ENCODE assay signal across 8 mouse cellular contexts in genomic region chr11:118362971-118363518, GRCm38 (mm10). TPM values are rescaled to one million over a fixed set of nuclear protein-coding genes. Genes with fewer than 3 reads are reported as not detected.
DNase-seq lines count a peak whose midpoint lies in the region; ATAC-seq lines count a peak whose summit lies in the region.

No protein-coding gene starts in this region.

- H3K4me3 ChIP-seq in forebrain, embryonic 10.5 days = peak overlapping the region; percentile 19; the same call in 1 of the 2 replicates
- H3K4me3 ChIP-seq in forebrain, embryonic 16.5 days (replicated peaks; ENCODE audit: low read length) = no peak overlapping the region
- peak overlapping the region; percentile 37 for H3K4me3 ChIP-seq in embryonic facial prominence, embryonic 10.5 days
- H3K4me3 ChIP-seq in heart, embryonic 11.5 days (ENCODE audit: low read depth, low read length) = peak overlapping the region; percentile 12; the same call in 1 of the 2 replicates
- 0 out of 2 replicates have a peak overlapping the region, but pooled peaks have one; percentile 3 for H3K4me3 ChIP-seq in kidney, embryonic 15.5 days (replicated peaks)

- peaks cover 51% of the 10 kb centered on the region for H3K4me1 ChIP-seq in forebrain, embryonic 10.5 days
- peaks cover 22% of the 10 kb centered on the region for H3K4me1 ChIP-seq in forebrain, embryonic 16.5 days (replicated peaks; ENCODE audit: control insufficient read depth, insufficient read depth, low read length)
- peaks cover 74% of the 10 kb centered on the region for H3K4me1 ChIP-seq in embryonic facial prominence, embryonic 10.5 days
- H3K4me1 ChIP-seq in heart, embryonic 11.5 days (ENCODE audit: control insufficient read depth, insufficient read depth, low read length) = peaks cover 28% of the 10 kb centered on the region
- H3K4me1 ChIP-seq in kidney, embryonic 15.5 days = peaks cover 56% of the 10 kb centered on the region

- no peaks in the 10 kb centered on the region for H3K9me3 ChIP-seq in forebrain, embryonic 10.5 days
- no peaks in the 10 kb centered on the region for H3K9me3 ChIP-seq in forebrain, embryonic 16.5 days (ENCODE audit: control insufficient read depth, low read length)
- H3K9me3 ChIP-seq in embryonic facial prominence, embryonic 10.5 days = no peaks in the 10 kb centered on the region
- H3K9me3 ChIP-seq in heart, embryonic 11.5 days (replicated peaks; ENCODE audit: control insufficient read depth, low read length) = no peaks in the 10 kb centered on the region
- no peaks in the 10 kb centered on the region for H3K9me3 ChIP-seq in kidney, embryonic 15.5 days (replicated peaks)

- peak; percentile 55 for DNase-seq in forebrain, embryonic 10.5 days (ENCODE audit: extremely low spot score, low spot score)
- peak; percentile 91 for DNase-seq in embryonic facial prominence, embryonic 10.5 days (ENCODE audit: low spot score)
- DNase-seq in lung, postnatal 14 days = peak; percentile 67
- peak; percentile 89 for DNase-seq in skeletal muscle tissue, adult 2 months (ENCODE audit: low read depth, low spot score)
- DNase-seq in thymus, postnatal 10 days (ENCODE audit: low spot score in 2 of 2) = no peak

- 8% methylated on average over 8 of the region's 8 CpGs for whole genome bisulfite sequencing in forebrain, embryonic 10.5 days
- 4% methylated on average over 8 of the region's 8 CpGs for WGBS in forebrain, embryonic 16.5 days
- WGBS in embryonic facial prominence, embryonic 10.5 days = 2% methylated on average over 8 of the region's 8 CpGs
- 3% methylated on average over 8 of the region's 8 CpGs for whole genome bisulfite sequencing in heart, embryonic 11.5 days (ENCODE audit: insufficient replicate concordance)
- under 1% methylated on average over 8 of the region's 8 CpGs for WGBS in kidney, embryonic 15.5 days

- ATAC-seq in forebrain, embryonic 16.5 days = no peak
- peak; percentile 77 for ATAC-seq in heart, embryonic 11.5 days (replicated peaks; ENCODE audit: insufficient number of reproducible peaks, low FRiP score, low TSS enrichment)
- ATAC-seq in kidney, embryonic 15.5 days (replicated peaks; ENCODE audit: low FRiP score) = peak; percentile 88

- H3K27me3 ChIP-seq in forebrain, embryonic 10.5 days (ENCODE audit: poor library complexity, severe bottlenecking) = peaks cover 4% of the 10 kb centered on the region; the same call in 1 of the 2 replicates
- no peaks in the 10 kb centered on the region for H3K27me3 ChIP-seq in forebrain, embryonic 16.5 days (replicated peaks; ENCODE audit: control insufficient read depth, insufficient read depth, low read length)
- H3K27me3 ChIP-seq in embryonic facial prominence, embryonic 10.5 days (replicated peaks; ENCODE audit: low read depth, poor library complexity, severe bottlenecking) = no peaks in the 10 kb centered on the region; the same call in 1 of the 2 replicates
- no peaks in the 10 kb centered on the region for H3K27me3 ChIP-seq in heart, embryonic 11.5 days (ENCODE audit: control insufficient read depth, insufficient read depth, low read length)
- H3K27me3 ChIP-seq in kidney, embryonic 15.5 days = no peaks in the 10 kb centered on the region

- H3K4me2 ChIP-seq in forebrain, embryonic 16.5 days (ENCODE audit: low read length) = no peak overlapping the region
- peak overlapping the region; percentile 51 for H3K4me2 ChIP-seq in heart, embryonic 11.5 days
- H3K4me2 ChIP-seq in kidney, embryonic 15.5 days = peak overlapping the region; percentile 49

- no peaks in the 10 kb centered on the region for H3K36me3 ChIP-seq in forebrain, embryonic 10.5 days (replicated peaks)
- H3K36me3 ChIP-seq in forebrain, embryonic 16.5 days (ENCODE audit: control insufficient read depth, insufficient read depth) = no peaks in the 10 kb centered on the region
- H3K36me3 ChIP-seq in embryonic facial prominence, embryonic 10.5 days (replicated peaks) = no peaks in the 10 kb centered on the region
- H3K36me3 ChIP-seq in heart, embryonic 11.5 days (ENCODE audit: control insufficient read depth, insufficient read depth, low read length) = no peaks in the 10 kb centered on the region
- H3K36me3 ChIP-seq in kidney, embryonic 15.5 days = no peaks in the 10 kb centered on the region

- H3K9ac ChIP-seq in forebrain, embryonic 16.5 days (replicated peaks; ENCODE audit: low read depth, low read length) = no peak overlapping the region; the same call in 1 of the 2 replicates
- H3K9ac ChIP-seq in heart, embryonic 11.5 days (ENCODE audit: low read depth, low read length) = peak overlapping the region; percentile 58
- H3K9ac ChIP-seq in kidney, embryonic 15.5 days = peak overlapping the region; percentile 27; the same call in 1 of the 2 replicates

- H3K27ac ChIP-seq in forebrain, embryonic 10.5 days = peak overlapping the region; percentile 82
- H3K27ac ChIP-seq in forebrain, embryonic 16.5 days (ENCODE audit: low read length) = no peak overlapping the region
- peak overlapping the region; percentile 89 for H3K27ac ChIP-seq in embryonic facial prominence, embryonic 10.5 days (replicated peaks)
- H3K27ac ChIP-seq in heart, embryonic 11.5 days (ENCODE audit: low read depth, low read length) = peak overlapping the region; percentile 84
- H3K27ac ChIP-seq in kidney, embryonic 15.5 days = peak overlapping the region; percentile 93

RNA-seq across cellular contexts. Expression of gene Timp2, which starts 7.5 kb away (rescaled TPM):
- 31.3 and 35.1 TPM in 2 replicates for polyA plus RNA-seq in forebrain, embryonic 10.5 days (2016; fragmentation: Nextera tagmentation; extraction: Ambion mirVana)
- polyA plus RNA-seq in forebrain, embryonic 16.5 days (2015; fragmentation: Nextera tagmentation; extraction: Ambion mirVana) = 79.8 and 79.9 TPM in 2 replicates
- 40.0 and 46.9 TPM in 2 replicates for polyA plus RNA-seq in embryonic facial prominence, embryonic 10.5 days (2016; fragmentation: Nextera tagmentation; extraction: Ambion mirVana)
- polyA plus RNA-seq in heart, embryonic 11.5 days (2014; fragmentation: Nextera tagmentation; extraction: Ambion mirVana) = 46.0 and 50.8 TPM in 2 replicates
- 84.4 and 87.7 TPM in 2 replicates for polyA plus RNA-seq in kidney, embryonic 15.5 days (2015; fragmentation: Nextera tagmentation; extraction: Ambion mirVana)

RNA-seq across cellular contexts. Expression of gene Cep295nl, which starts 20.7 kb away (rescaled TPM):
- 0.16 and 0.26 TPM in 2 replicates for polyA plus RNA-seq in forebrain, embryonic 10.5 days (2016; fragmentation: Nextera tagmentation; extraction: Ambion mirVana)
- 0.14 and 0.35 TPM in 2 replicates for polyA plus RNA-seq in forebrain, embryonic 16.5 days (2015; fragmentation: Nextera tagmentation; extraction: Ambion mirVana)
- 0.13 and 0.56 TPM in 2 replicates for polyA plus RNA-seq in embryonic facial prominence, embryonic 10.5 days (2016; fragmentation: Nextera tagmentation; extraction: Ambion mirVana)
- polyA plus RNA-seq in heart, embryonic 11.5 days (2014; fragmentation: Nextera tagmentation; extraction: Ambion mirVana) = 0.18 and 0.31 TPM in 2 replicates
- polyA plus RNA-seq in kidney, embryonic 15.5 days (2015; fragmentation: Nextera tagmentation; extraction: Ambion mirVana) = 0.44 and 0.80 TPM in 2 replicates

RNA-seq across cellular contexts. Expression of gene Lgals3bp, which starts 38.8 kb away (rescaled TPM):
- 0.47 and 1.0 TPM in 2 replicates for polyA plus RNA-seq in forebrain, embryonic 10.5 days (2016; fragmentation: Nextera tagmentation; extraction: Ambion mirVana)
- 2.7 and 2.8 TPM in 2 replicates for polyA plus RNA-seq in forebrain, embryonic 16.5 days (2015; fragmentation: Nextera tagmentation; extraction: Ambion mirVana)
- polyA plus RNA-seq in embryonic facial prominence, embryonic 10.5 days (2016; fragmentation: Nextera tagmentation; extraction: Ambion mirVana) = 0.86 and 0.88 TPM in 2 replicates
- polyA plus RNA-seq in heart, embryonic 11.5 days (2014; fragmentation: Nextera tagmentation; extraction: Ambion mirVana) = 3.1 and 3.8 TPM in 2 replicates
- 13.6 and 18.2 TPM in 2 replicates for polyA plus RNA-seq in kidney, embryonic 15.5 days (2015; fragmentation: Nextera tagmentation; extraction: Ambion mirVana)

RNA-seq across cellular contexts. Expression of gene Cant1, which starts 55.8 kb away (rescaled TPM):
- polyA plus RNA-seq in forebrain, embryonic 10.5 days (2016; fragmentation: Nextera tagmentation; extraction: Ambion mirVana) = 19.0 and 19.2 TPM in 2 replicates
- 26.0 and 27.3 TPM in 2 replicates for polyA plus RNA-seq in forebrain, embryonic 16.5 days (2015; fragmentation: Nextera tagmentation; extraction: Ambion mirVana)
- polyA plus RNA-seq in embryonic facial prominence, embryonic 10.5 days (2016; fragmentation: Nextera tagmentation; extraction: Ambion mirVana) = 20.2 and 20.8 TPM in 2 replicates
- 16.0 and 17.1 TPM in 2 replicates for polyA plus RNA-seq in heart, embryonic 11.5 days (2014; fragmentation: Nextera tagmentation; extraction: Ambion mirVana)
- 26.7 and 32.9 TPM in 2 replicates for polyA plus RNA-seq in kidney, embryonic 15.5 days (2015; fragmentation: Nextera tagmentation; extraction: Ambion mirVana)

Comparison
In these comparisons a context has a peak if more than half of its experiments do, and no peak if none do; other contexts are left out.
1. DNase-seq: peak in forebrain, embryonic 10.5 days (single experiment), embryonic facial prominence, embryonic 10.5 days (single experiment), lung, postnatal 14 days (single experiment) and skeletal muscle tissue, adult 2 months (single experiment); none in thymus, postnatal 10 days (0 of 2).